Mouse (Mus musculus) CD8-positive naive resting alpha-beta T cell, adult 57 days (primary cell): ENCODE results near the gene Rtl8c. TPM values are rescaled to one million over a fixed set of nuclear protein-coding genes. Genes with fewer than 3 reads are reported as not detected.

Experiments
- total RNA-seq: library from RNA; stranded (reverse); gene quantifications from one replicate; pipeline ENCODE4 v1.2.4, GENCODE M21; 2023

The Rtl8c gene
- total RNA-seq, result 8.5 TPM

GRCm38 (mm10) chrX:53607242-53608121, at the start of gene Rtl8c:
Rtl8c (plus strand) TSS chrX:53608032.

GRCm38 (mm10) chrX:53608879-53609278, 1.0 kb downstream of the Rtl8c start, which contains the start of gene Gm14597:
Gm14597 (minus strand) TSS chrX:53608979.

GRCm38 (mm10) chrX:53642980-53643961, 35.4 kb downstream of the Rtl8c start, which contains the start of gene Rtl8a:
Rtl8a (minus strand) TSS chrX:53643682.

Other genes starting within 250 kb of the Rtl8c start
- 7.5 TPM for gene Mospd1, start 237.5 kb upstream of the Rtl8c start, total RNA-seq
- gene Etd, start 173.1 kb upstream of the Rtl8c start, total RNA-seq, result not detected
- gene Gm14597, start 947 bp downstream of the Rtl8c start, total RNA-seq, result not detected
- 15.5 TPM for gene Rtl8a, start 35.6 kb downstream of the Rtl8c start, total RNA-seq
- 24.6 TPM for gene Rtl8b, start 62.4 kb downstream of the Rtl8c start, total RNA-seq
- not detected for gene 4930502E18Rik, start 116.8 kb downstream of the Rtl8c start, total RNA-seq
- not detected for gene 1700013H16Rik, start 149.8 kb downstream of the Rtl8c start, total RNA-seq
- gene Zfp36l3, start 168.4 kb downstream of the Rtl8c start, total RNA-seq, result not detected
- 0.80 TPM for gene Xlr, start 189.7 kb downstream of the Rtl8c start, total RNA-seq